Mouse (Mus musculus) regulatory T cell (primary cell): ENCODE data around the gene Hes7.

ENCODE experiments used
- in situ Hi-C: fragments of 300-600 bp; cut with MboI, MseI; formaldehyde crosslinking; loops from one replicate; pipeline ENCODE4 v1.15.1; 2025; ENCODE audit warnings: high pct_unique_total_duplicates

The Hes7 gene

GRCm38 (mm10) chr11:69099177-69099914 lies 20.9 kb upstream of the Hes7 start:
- in situ Hi-C loops = loop anchor here (5.0 to 10.0 kb wide), 2 partner anchors 895 to 1338 kb away; partner anchors contain the start of genes Gabarap and Phf23

- in situ Hi-C loops = loop anchor here (5.0 to 10.0 kb wide), 2 partner anchors 895 to 1337 kb away; partner anchors contain the start of genes Gabarap and Phf23
Observed at GRCm38 (mm10) chr11:69099915-69100345, 20.3 kb upstream of the Hes7 start.

GRCm38 (mm10) chr11:69100639-69101360 lies 19.4 kb upstream of the Hes7 start:
- in situ Hi-C loops = no loop called here

GRCm38 (mm10) chr11:69101604-69102402 lies 18.4 kb upstream of the Hes7 start:
- in situ Hi-C loops = no loop called here

- in situ Hi-C loops = no loop called here
Observed at GRCm38 (mm10) chr11:69102403-69102725, 17.8 kb upstream of the Hes7 start.

- in situ Hi-C loops = no loop called here
Observed at GRCm38 (mm10) chr11:69103121-69103520, 17.1 kb upstream of the Hes7 start.

GRCm38 (mm10) chr11:69103531-69104435 lies 16.4 kb upstream of the Hes7 start:
- in situ Hi-C loops = no loop called here

GRCm38 (mm10) chr11:69104487-69104886 lies 15.7 kb upstream of the Hes7 start:
- in situ Hi-C loops = no loop called here

GRCm38 (mm10) chr11:69105227-69105626 lies 15.0 kb upstream of the Hes7 start:
- in situ Hi-C loops = no loop called here

GRCm38 (mm10) chr11:69105796-69106195 lies 14.4 kb upstream of the Hes7 start:
- in situ Hi-C loops = no loop called here

- in situ Hi-C loops = no loop called here
Observed at GRCm38 (mm10) chr11:69106299-69106698, 13.9 kb upstream of the Hes7 start.

GRCm38 (mm10) chr11:69106842-69107241 lies 13.4 kb upstream of the Hes7 start:
- in situ Hi-C loops = no loop called here

- in situ Hi-C loops = no loop called here
Observed at GRCm38 (mm10) chr11:69107676-69108075, 12.5 kb upstream of the Hes7 start.

- in situ Hi-C loops = no loop called here
Observed at GRCm38 (mm10) chr11:69108223-69108622, 12.0 kb upstream of the Hes7 start.

- in situ Hi-C loops = no loop called here
Observed at GRCm38 (mm10) chr11:69109032-69109900, 10.9 kb upstream of the Hes7 start.

- in situ Hi-C loops = no loop called here
Observed at GRCm38 (mm10) chr11:69110319-69111046, 9.7 kb upstream of the Hes7 start.

GRCm38 (mm10) chr11:69111051-69111810 lies 9.0 kb upstream of the Hes7 start:
- in situ Hi-C loops = no loop called here

- in situ Hi-C loops = no loop called here
Observed at GRCm38 (mm10) chr11:69111865-69112264, 8.3 kb upstream of the Hes7 start.

GRCm38 (mm10) chr11:69114018-69114417 lies 6.2 kb upstream of the Hes7 start:
- in situ Hi-C loops = no loop called here
